Mouse (Mus musculus): ENCODE results near the gene Med21. TPM values are rescaled to one million over a fixed set of nuclear protein-coding genes. Genes with fewer than 3 reads are reported as not detected.

Med21 gene
- polyA plus RNA-seq, 1 experiment, result 38.8 TPM

- Histone ChIP-seq H3K36me3 (ENCODE audit: control insufficient read depth, insufficient read depth, low read length) (no peaks in the 10 kb centered on the region), H3K27me3 (ENCODE audit: control insufficient read depth, insufficient read depth, low read length) (no peaks in the 10 kb centered on the region), H3K4me3 (ENCODE audit: control insufficient read depth, insufficient read depth, low read length) (no peak overlapping the region), H3K4me1 (replicated peaks; ENCODE audit: control insufficient read depth, insufficient read depth, low read length) (peaks cover 22% of the 10 kb centered on the region), H3K27ac (ENCODE audit: control insufficient read depth, insufficient read depth, low read length) (peak overlapping the region; percentile 47; the same call in 1 of the 2 replicates)
- TF ChIP-seq POLR2A (IDR thresholded peaks at IDR 0.05; ENCODE audit: control insufficient read depth, extremely low read depth, insufficient read depth, low read length, poor library complexity) (no peak), CTCF (IDR thresholded peaks at IDR 0.05; ENCODE audit: borderline replicate concordance, control insufficient read depth, extremely low read depth, insufficient read depth, low read length, poor library complexity) (no peak)
- 88% methylated on average over 4 of the region's 4 CpGs for WGBS
- DNase-seq, result no peak
Measured at GRCm38 (mm10) chr6:146673696-146674095, 31.3 kb downstream of the Med21 start.

DNA sequence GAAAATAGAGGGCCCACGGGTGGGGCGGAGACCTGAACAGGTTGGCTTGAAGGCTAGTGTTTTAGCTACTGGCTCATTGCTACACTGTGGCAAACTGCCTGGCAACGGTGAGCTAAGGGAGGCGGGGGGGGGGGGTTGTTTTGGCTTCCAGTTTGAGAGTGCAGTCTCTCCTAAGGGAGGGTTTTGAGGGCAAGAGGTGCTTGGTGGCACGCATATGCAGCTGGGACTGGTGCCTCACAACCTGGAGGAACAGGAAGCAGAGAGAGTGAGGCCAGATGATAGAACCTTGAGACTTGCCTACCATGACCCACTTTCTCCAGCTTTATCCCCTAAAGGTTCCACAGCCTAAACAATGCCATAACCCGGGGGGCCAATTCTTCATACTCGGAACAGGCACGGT lies 32.1 kb downstream of the Med21 start:
- 59% methylated on average over 8 of the region's 8 CpGs for WGBS
- peak overlapping the region; percentile 88 for H3K27ac ChIP-seq (ENCODE audit: control insufficient read depth, insufficient read depth, low read length)

GRCm38 (mm10) chr6:146674881-146675536 lies 32.7 kb downstream of the Med21 start:
- H3K4me1 ChIP-seq (replicated peaks; ENCODE audit: control insufficient read depth, insufficient read depth, low read length), result peaks cover 22% of the 10 kb centered on the region
- no peaks in the 10 kb centered on the region for H3K27me3 ChIP-seq (ENCODE audit: control insufficient read depth, insufficient read depth, low read length)
- DNase-seq, result no peak
- no peak overlapping the region for H3K4me3 ChIP-seq (ENCODE audit: control insufficient read depth, insufficient read depth, low read length)
- 47% methylated on average over 4 of the region's 4 CpGs for WGBS
- TF ChIP-seq POLR2A (IDR thresholded peaks at IDR 0.05; ENCODE audit: control insufficient read depth, extremely low read depth, insufficient read depth, low read length, poor library complexity), result no peak
- no peaks in the 10 kb centered on the region for H3K36me3 ChIP-seq (ENCODE audit: control insufficient read depth, insufficient read depth, low read length)
- peak overlapping the region; percentile 88 for H3K27ac ChIP-seq (ENCODE audit: control insufficient read depth, insufficient read depth, low read length)

More for the DNA sequence above, 32.1 kb downstream of the Med21 start:
- H3K4me3 ChIP-seq (ENCODE audit: control insufficient read depth, insufficient read depth, low read length), result no peak overlapping the region
- DNase-seq, result peak; percentile 11
- no peak for TF ChIP-seq POLR2A (IDR thresholded peaks at IDR 0.05; ENCODE audit: control insufficient read depth, extremely low read depth, insufficient read depth, low read length, poor library complexity)
- 0 out of 2 replicates have a peak, but pooled peaks have one; percentile 18 for TF ChIP-seq CTCF (IDR thresholded peaks at IDR 0.05; ENCODE audit: borderline replicate concordance, control insufficient read depth, extremely low read depth, insufficient read depth, low read length, poor library complexity)
- no peaks in the 10 kb centered on the region for H3K36me3 ChIP-seq (ENCODE audit: control insufficient read depth, insufficient read depth, low read length)
- no peaks in the 10 kb centered on the region for H3K27me3 ChIP-seq (ENCODE audit: control insufficient read depth, insufficient read depth, low read length)
- H3K4me1 ChIP-seq (replicated peaks; ENCODE audit: control insufficient read depth, insufficient read depth, low read length), result peaks cover 22% of the 10 kb centered on the region

DNA sequence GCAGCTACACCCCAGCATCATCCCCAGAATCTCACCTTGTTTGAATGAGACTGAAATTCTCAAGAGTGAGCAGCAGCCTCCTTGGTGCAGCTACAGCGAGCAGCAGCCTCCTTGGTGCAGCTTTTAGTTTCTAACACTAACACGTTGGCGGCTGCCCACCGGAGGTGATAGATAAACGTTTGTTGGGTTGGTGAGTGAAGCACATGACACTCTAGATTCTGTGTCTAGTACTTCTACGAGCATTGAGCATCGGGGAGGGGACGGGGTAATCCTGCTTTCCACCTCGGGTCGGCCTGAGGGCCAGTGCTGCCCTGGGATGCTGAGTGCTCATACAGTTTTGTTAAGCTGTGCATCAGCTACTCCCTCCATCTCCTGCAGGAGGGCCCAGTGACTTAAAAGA lies 34.6 kb downstream of the Med21 start:
- no peak for TF ChIP-seq CTCF (IDR thresholded peaks at IDR 0.05; ENCODE audit: borderline replicate concordance, control insufficient read depth, extremely low read depth, insufficient read depth, low read length, poor library complexity)
- TF ChIP-seq POLR2A (IDR thresholded peaks at IDR 0.05; ENCODE audit: control insufficient read depth, extremely low read depth, insufficient read depth, low read length, poor library complexity), result no peak
- Histone ChIP-seq H3K27me3 (ENCODE audit: control insufficient read depth, insufficient read depth, low read length) (no peaks in the 10 kb centered on the region), H3K4me1 (replicated peaks; ENCODE audit: control insufficient read depth, insufficient read depth, low read length) (peaks cover 22% of the 10 kb centered on the region), H3K27ac (ENCODE audit: control insufficient read depth, insufficient read depth, low read length) (no peak overlapping the region), H3K36me3 (ENCODE audit: control insufficient read depth, insufficient read depth, low read length) (no peaks in the 10 kb centered on the region), H3K4me3 (ENCODE audit: control insufficient read depth, insufficient read depth, low read length) (no peak overlapping the region)
- no peak for DNase-seq
- WGBS, result 96% methylated on average over 10 of the region's 10 CpGs

DNA sequence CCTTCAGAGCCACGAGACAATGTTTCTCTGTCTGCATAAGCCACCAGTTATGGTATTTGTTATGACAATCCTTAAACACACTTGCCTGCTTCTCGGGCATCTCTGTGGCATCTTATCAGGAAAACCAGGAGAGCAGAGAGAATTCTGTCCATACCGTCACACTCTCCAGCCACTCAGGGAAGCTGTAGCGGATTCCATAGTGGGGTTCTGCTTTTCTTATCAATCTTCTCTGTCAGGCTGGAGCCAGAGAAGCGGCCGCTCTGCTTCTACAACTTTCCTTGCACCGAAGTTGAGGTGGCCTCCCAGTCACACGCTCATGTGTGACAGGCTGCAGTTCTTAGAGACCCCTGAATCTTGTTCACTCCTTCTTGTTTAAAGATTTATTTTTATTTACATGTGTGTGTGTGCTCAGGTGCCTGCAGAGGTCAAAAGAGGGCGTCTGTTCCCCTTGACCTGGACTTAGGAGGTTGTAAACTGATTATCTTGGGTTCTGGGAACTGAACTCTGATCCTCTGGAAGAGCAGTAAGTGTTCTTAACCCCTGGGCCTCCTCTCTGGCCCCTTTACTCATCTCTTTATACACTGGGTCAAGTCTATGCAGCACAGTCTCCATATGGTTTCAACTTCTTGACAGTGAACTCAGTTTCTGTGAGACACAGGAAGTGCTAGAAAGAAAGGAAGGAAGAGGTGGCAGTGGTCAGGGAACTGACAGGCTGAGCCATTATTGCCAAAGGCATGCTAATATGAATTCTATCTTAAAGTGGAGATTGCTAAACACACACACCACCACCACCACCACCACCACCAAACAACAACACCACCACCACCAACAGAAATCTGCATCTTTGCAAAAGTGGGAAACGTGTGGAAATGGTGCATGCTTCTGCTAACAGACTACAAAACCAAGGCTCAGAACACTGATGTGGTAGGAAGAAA lies 36.1 kb downstream of the Med21 start:
- TF ChIP-seq POLR2A (IDR thresholded peaks at IDR 0.05; ENCODE audit: control insufficient read depth, extremely low read depth, insufficient read depth, low read length, poor library complexity), result no peak
- no peak for TF ChIP-seq CTCF (IDR thresholded peaks at IDR 0.05; ENCODE audit: borderline replicate concordance, control insufficient read depth, extremely low read depth, insufficient read depth, low read length, poor library complexity)
- no peak for DNase-seq
- no peaks in the 10 kb centered on the region for H3K27me3 ChIP-seq (ENCODE audit: control insufficient read depth, insufficient read depth, low read length)
- no peak overlapping the region for H3K4me3 ChIP-seq (ENCODE audit: control insufficient read depth, insufficient read depth, low read length)
- 90% methylated on average over 10 of the region's 10 CpGs for WGBS
- peaks cover 22% of the 10 kb centered on the region for H3K4me1 ChIP-seq (replicated peaks; ENCODE audit: control insufficient read depth, insufficient read depth, low read length)
- no peaks in the 10 kb centered on the region for H3K36me3 ChIP-seq (ENCODE audit: control insufficient read depth, insufficient read depth, low read length)
- H3K27ac ChIP-seq (ENCODE audit: control insufficient read depth, insufficient read depth, low read length), result no peak overlapping the region

DNA sequence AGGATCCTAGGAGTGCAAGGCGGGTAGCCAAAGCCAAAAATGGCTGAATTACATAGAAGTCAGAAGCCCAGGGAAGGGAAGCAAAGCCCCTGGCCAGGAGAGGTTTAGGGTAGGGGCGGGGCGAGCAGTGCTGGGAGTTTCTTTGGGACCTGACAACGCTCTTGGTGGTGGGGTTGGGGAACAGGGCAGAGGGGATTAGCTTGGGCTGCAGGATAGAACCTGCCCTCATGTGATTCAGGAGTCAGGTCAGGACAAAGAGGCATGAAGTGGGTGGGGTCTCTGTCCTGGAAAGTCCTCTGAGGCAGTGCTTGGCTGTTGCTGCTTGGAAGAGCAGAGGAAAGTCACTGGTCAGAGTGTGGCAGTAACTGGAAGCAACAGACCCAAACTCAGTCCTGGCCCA lies 41.5 kb downstream of the Med21 start:
- DNase-seq, result no peak
- WGBS, result 96% methylated on average over 4 of the region's 4 CpGs

More for the DNA sequence above, 41.5 kb downstream of the Med21 start:
- Histone ChIP-seq H3K36me3 (ENCODE audit: control insufficient read depth, insufficient read depth, low read length) (no peaks in the 10 kb centered on the region), H3K4me1 (replicated peaks; ENCODE audit: control insufficient read depth, insufficient read depth, low read length) (no peaks in the 10 kb centered on the region), H3K4me3 (ENCODE audit: control insufficient read depth, insufficient read depth, low read length) (no peak overlapping the region), H3K27ac (ENCODE audit: control insufficient read depth, insufficient read depth, low read length) (no peak overlapping the region), H3K27me3 (ENCODE audit: control insufficient read depth, insufficient read depth, low read length) (no peaks in the 10 kb centered on the region)
- TF ChIP-seq POLR2A (IDR thresholded peaks at IDR 0.05; ENCODE audit: control insufficient read depth, extremely low read depth, insufficient read depth, low read length, poor library complexity) (no peak), CTCF (IDR thresholded peaks at IDR 0.05; ENCODE audit: borderline replicate concordance, control insufficient read depth, extremely low read depth, insufficient read depth, low read length, poor library complexity) (no peak)
